Mouse (Mus musculus) heart, embryonic 15.5 days (tissue): ENCODE results near the gene 4931409K22Rik. TPM values are rescaled to one million over a fixed set of nuclear protein-coding genes. Genes with fewer than 3 reads are reported as not detected.

Experiments
- microRNA counts: library from miRNA; unstranded; fragments of <30 nt; microRNA quantifications from one replicate; lab custom pipeline; 2016
- microRNA-seq: library from miRNA; unstranded; fragments of <30 nt; microRNA quantifications from one replicate; pipeline ENCODE4, GENCODE M21; 2016
- polyA plus RNA-seq: library from polyadenylated mRNA; unstranded; fragments of >200 nt; fragmentation: Nextera tagmentation; extraction: Ambion mirVana; gene quantifications from 2 replicates; pipeline ENCODE4 v1.2.1, GENCODE M21; 2015

The 4931409K22Rik gene
- polyA plus RNA-seq, 1 experiment from 2014 or later: not detected

MicroRNAs within 50 kb of the gene (microRNA counts, 519-probe panel; counts per million panel counts)
- microRNA mmu-miR-671-3p (lab: Ali Mortazavi, UCI): 1,992 counts per million, percentile 21 among the panel's probes with 10 or more counts
- not detected for microRNA mmu-miR-671-5p (lab: Ali Mortazavi, UCI)

Small RNAs within 50 kb of the gene (microRNA-seq; reads per million reads assigned to microRNA genes)
- 355 reads per million, percentile 69 among the genes with 10 or more reads in this experiment for gene Mir671

Other genes with a start within 250 kb of the 4931409K22Rik start
- 21.0 and 27.2 TPM in 2 replicates for gene Kcnh2, start 205.2 kb downstream of the 4931409K22Rik start, polyA plus RNA-seq
- gene Nos3, start 192.0 kb downstream of the 4931409K22Rik start, polyA plus RNA-seq: 27.9 and 30.6 TPM in 2 replicates
- 0.81 and 1.6 TPM in 2 replicates for gene Atg9b, start 164.7 kb downstream of the 4931409K22Rik start, polyA plus RNA-seq
- 54.4 and 70.1 TPM in 2 replicates for gene Abcb8, start 163.1 kb downstream of the 4931409K22Rik start, polyA plus RNA-seq
- gene Asic3, start 143.4 kb downstream of the 4931409K22Rik start, polyA plus RNA-seq: not detected in 2 replicates
- gene Cdk5, start 133.3 kb downstream of the 4931409K22Rik start, polyA plus RNA-seq: 27.5 and 32.5 TPM in 2 replicates
- gene Slc4a2, start 133.0 kb downstream of the 4931409K22Rik start, polyA plus RNA-seq: 25.6 and 30.6 TPM in 2 replicates
- 173 and 188 TPM in 2 replicates for gene Fastk, start 111.5 kb downstream of the 4931409K22Rik start, polyA plus RNA-seq
- 17.0 and 20.0 TPM in 2 replicates for gene Tmub1, start 109.0 kb downstream of the 4931409K22Rik start, polyA plus RNA-seq
- 27.9 and 35.7 TPM in 2 replicates for gene Agap3, start 104.6 kb downstream of the 4931409K22Rik start, polyA plus RNA-seq
- not detected in 2 replicates for gene Gbx1, start 29.6 kb downstream of the 4931409K22Rik start, polyA plus RNA-seq
- gene Asb10, start 15.8 kb downstream of the 4931409K22Rik start, polyA plus RNA-seq: 7.0 and 7.4 TPM in 2 replicates
- gene Abcf2, start 20.7 kb upstream of the 4931409K22Rik start, polyA plus RNA-seq: 55.7 and 71.7 TPM in 2 replicates
- 13.1 and 18.5 TPM in 2 replicates for gene Chpf2, start 29.9 kb upstream of the 4931409K22Rik start, polyA plus RNA-seq
- 50.9 and 57.2 TPM in 2 replicates for gene Smarcd3, start 67.6 kb upstream of the 4931409K22Rik start, polyA plus RNA-seq
- 21.6 and 28.2 TPM in 2 replicates for gene Nub1, start 128.7 kb upstream of the 4931409K22Rik start, polyA plus RNA-seq
- gene Wdr86, start 173.9 kb upstream of the 4931409K22Rik start, polyA plus RNA-seq: 4.6 and 8.1 TPM in 2 replicates
- 2.5 TPM in 1 of 2 replicates, not detected in the other for gene Crygn, start 201.2 kb upstream of the 4931409K22Rik start, polyA plus RNA-seq